Mouse (Mus musculus): ENCODE measurements at regions not wholly inside any gene's neighbourhood (a gene's known extent, or its start where the extent isn't known, plus 50 kb on each side); places are given as distances from the start of the nearest gene placed in this dataset.

- Histone ChIP-seq H3K36me3 (ENCODE audit: control insufficient read depth, insufficient read depth, low read length) (no peaks in the 10 kb centered on the region), H3K4me1 (ENCODE audit: control insufficient read depth in 2 of 2, insufficient read depth in 2 of 2, low read length in 2 of 2) (peaks cover 3 to 6% of the 10 kb centered on the region in 2 experiments; a peak in 2 of 4 replicates), H3K4me3 (ENCODE audit: control insufficient read depth in 1 of 2, insufficient read depth in 1 of 2, low read depth in 1 of 2, low read length in 2 of 2) (no peak overlapping the region), H3K9ac (ENCODE audit: low read length) (no peak overlapping the region), H3K27me3 (ENCODE audit: control insufficient read depth, insufficient read depth, low read length) (no peaks in the 10 kb centered on the region), H3K4me2 (ENCODE audit: low read length) (no peak overlapping the region), H3K27ac (replicated peaks in 1 of 2; ENCODE audit: control insufficient read depth in 1 of 2, insufficient read depth in 1 of 2, low read depth in 2 of 2, low read length in 2 of 2) (no peak overlapping the region), H3K9me3 (ENCODE audit: control insufficient read depth, low read length) (no peaks in the 10 kb centered on the region)
- ATAC-seq (ENCODE audit: insufficient number of reproducible peaks, insufficient read depth, low FRiP score, low read depth), result peak; percentile 26; the same call in 1 of the 2 replicates
- WGBS, result 20% methylated on average over 4 of the region's 4 CpGs
Observed at GRCm38 (mm10) chr14:19665756-19666155, 63.4 kb upstream of the Gm5458 start.

DNA sequence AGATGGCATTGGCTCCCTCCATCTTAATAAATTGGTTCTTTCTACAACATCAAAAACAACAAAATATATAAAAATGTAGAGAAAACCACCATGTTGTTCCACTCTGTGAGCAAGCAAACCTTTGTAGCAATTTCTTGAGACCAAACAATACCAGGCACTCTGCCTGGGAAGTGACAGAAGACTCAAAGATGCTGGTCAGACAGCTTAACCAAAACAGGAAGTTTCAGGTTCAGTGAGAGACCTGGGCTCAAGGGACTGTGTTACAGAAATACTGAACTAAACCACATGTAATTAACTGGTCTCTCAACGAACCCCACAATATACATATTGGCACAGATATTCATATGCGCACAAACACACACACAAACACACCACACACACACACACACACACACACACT, 71.7 kb upstream of the Gm5458 start:
- ATAC-seq (ENCODE audit: insufficient number of reproducible peaks, insufficient read depth, low FRiP score, low read depth), result no peak
- no peaks in the 10 kb centered on the region for H3K27me3 ChIP-seq (ENCODE audit: control insufficient read depth, insufficient read depth, low read length)
- WGBS, result 72% methylated on average over 2 of the region's 2 CpGs

GRCm38 (mm10) chr14:19688426-19688825, 62.6 kb upstream of the Nid2 start:
- H3K36me3 ChIP-seq (ENCODE audit: control insufficient read depth, insufficient read depth, low read length), result no peaks in the 10 kb centered on the region
- no peaks in the 10 kb centered on the region for H3K9me3 ChIP-seq (ENCODE audit: control insufficient read depth, low read length)
- no peak for ATAC-seq (ENCODE audit: insufficient number of reproducible peaks, insufficient read depth, low FRiP score, low read depth)
- no peak overlapping the region for H3K4me2 ChIP-seq (ENCODE audit: low read length)
- H3K27ac ChIP-seq (replicated peaks in 1 of 2; ENCODE audit: control insufficient read depth in 1 of 2, insufficient read depth in 1 of 2, low read depth in 2 of 2, low read length in 2 of 2), result no peak overlapping the region
- no peak overlapping the region for H3K4me3 ChIP-seq (ENCODE audit: control insufficient read depth in 1 of 2, insufficient read depth in 1 of 2, low read depth in 1 of 2, low read length in 2 of 2)
- H3K9ac ChIP-seq (ENCODE audit: low read length), result no peak overlapping the region
- no peaks in the 10 kb centered on the region for H3K4me1 ChIP-seq (ENCODE audit: control insufficient read depth in 2 of 2, insufficient read depth in 2 of 2, low read length in 2 of 2)
- H3K27me3 ChIP-seq (ENCODE audit: control insufficient read depth, insufficient read depth, low read length), result no peaks in the 10 kb centered on the region

More for the DNA sequence above, 71.7 kb upstream of the Gm5458 start:
- H3K9ac ChIP-seq (ENCODE audit: low read length), result no peak overlapping the region
- H3K36me3 ChIP-seq (ENCODE audit: control insufficient read depth, insufficient read depth, low read length), result no peaks in the 10 kb centered on the region
- no peak overlapping the region for H3K27ac ChIP-seq (replicated peaks in 1 of 2; ENCODE audit: control insufficient read depth in 1 of 2, insufficient read depth in 1 of 2, low read depth in 2 of 2, low read length in 2 of 2)
- no peak overlapping the region for H3K4me3 ChIP-seq (ENCODE audit: control insufficient read depth in 1 of 2, insufficient read depth in 1 of 2, low read depth in 1 of 2, low read length in 2 of 2)
- no peaks in the 10 kb centered on the region for H3K9me3 ChIP-seq (ENCODE audit: control insufficient read depth, low read length)
- H3K4me1 ChIP-seq (ENCODE audit: control insufficient read depth in 2 of 2, insufficient read depth in 2 of 2, low read length in 2 of 2), result no peaks in the 10 kb centered on the region
- no peak overlapping the region for H3K4me2 ChIP-seq (ENCODE audit: low read length)

GRCm38 (mm10) chr14:19693606-19694005, 57.5 kb upstream of the Nid2 start:
- Histone ChIP-seq H3K9ac (ENCODE audit: low read length) (no peak overlapping the region), H3K4me1 (ENCODE audit: control insufficient read depth in 2 of 2, insufficient read depth in 2 of 2, low read length in 2 of 2) (0 out of 4 replicates have a peak, but pooled peaks cover 0 to 2% of the 10 kb centered on the region in 2 experiments), H3K27me3 (ENCODE audit: control insufficient read depth, insufficient read depth, low read length) (no peaks in the 10 kb centered on the region), H3K4me2 (ENCODE audit: low read length) (no peak overlapping the region), H3K4me3 (ENCODE audit: control insufficient read depth in 1 of 2, insufficient read depth in 1 of 2, low read depth in 1 of 2, low read length in 2 of 2) (no peak overlapping the region), H3K36me3 (ENCODE audit: control insufficient read depth, insufficient read depth, low read length) (no peaks in the 10 kb centered on the region), H3K27ac (replicated peaks in 1 of 2; ENCODE audit: control insufficient read depth in 1 of 2, insufficient read depth in 1 of 2, low read depth in 2 of 2, low read length in 2 of 2) (no peak overlapping the region), H3K9me3 (ENCODE audit: control insufficient read depth, low read length) (no peaks in the 10 kb centered on the region)
- 32% methylated on average over 2 of the region's 2 CpGs for WGBS
- ATAC-seq (ENCODE audit: insufficient number of reproducible peaks, insufficient read depth, low FRiP score, low read depth), result no peak

DNA sequence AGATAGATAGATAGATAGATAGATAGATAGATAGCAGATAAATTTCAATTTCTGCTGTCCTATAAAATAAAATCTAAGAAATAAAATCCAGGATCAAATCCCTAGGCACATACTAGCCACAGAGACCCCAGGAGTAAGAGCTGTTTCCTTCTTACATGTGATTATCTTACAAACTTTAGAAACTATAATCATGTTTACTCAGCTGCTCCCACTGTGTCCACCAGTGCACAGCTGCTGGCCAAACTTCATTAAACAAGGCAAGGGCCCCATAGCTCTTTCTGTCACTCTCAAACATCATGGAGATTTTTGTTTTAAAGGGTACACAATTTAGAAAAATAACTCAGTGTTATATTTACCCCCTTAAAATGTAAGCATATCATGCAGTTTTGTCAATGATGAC, 56.8 kb upstream of the Nid2 start:
- Histone ChIP-seq H3K27me3 (ENCODE audit: control insufficient read depth, insufficient read depth, low read length) (no peaks in the 10 kb centered on the region), H3K9me3 (ENCODE audit: control insufficient read depth, low read length) (no peaks in the 10 kb centered on the region), H3K27ac (replicated peaks in 1 of 2; ENCODE audit: control insufficient read depth in 1 of 2, insufficient read depth in 1 of 2, low read depth in 2 of 2, low read length in 2 of 2) (no peak overlapping the region), H3K4me1 (ENCODE audit: control insufficient read depth in 2 of 2, insufficient read depth in 2 of 2, low read length in 2 of 2) (0 out of 4 replicates have a peak, but pooled peaks cover 0 to 2% of the 10 kb centered on the region in 2 experiments), H3K9ac (ENCODE audit: low read length) (no peak overlapping the region), H3K36me3 (ENCODE audit: control insufficient read depth, insufficient read depth, low read length) (no peaks in the 10 kb centered on the region), H3K4me2 (ENCODE audit: low read length) (no peak overlapping the region), H3K4me3 (ENCODE audit: control insufficient read depth in 1 of 2, insufficient read depth in 1 of 2, low read depth in 1 of 2, low read length in 2 of 2) (no peak overlapping the region)
- ATAC-seq (ENCODE audit: insufficient number of reproducible peaks, insufficient read depth, low FRiP score, low read depth), result no peak

DNA sequence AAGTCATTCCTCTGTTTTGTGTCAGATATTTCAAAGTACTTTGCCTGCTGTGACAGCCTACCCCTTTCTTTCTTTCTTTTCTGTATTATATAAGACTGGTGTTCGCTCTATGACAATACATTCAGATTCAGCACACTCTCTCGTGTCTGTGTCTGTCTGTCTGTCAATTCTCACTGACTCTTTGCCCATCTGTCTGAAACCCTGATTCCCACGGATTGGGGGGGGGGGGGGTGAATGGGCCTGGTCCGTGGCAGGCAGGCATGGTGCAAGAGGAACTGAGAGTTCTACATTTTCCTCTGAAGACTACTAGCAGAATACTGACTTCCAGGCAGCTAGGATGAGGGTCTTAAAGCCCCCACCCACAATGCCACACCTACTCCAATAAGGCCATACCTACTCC, 51.6 kb upstream of the Nid2 start:
- no peaks in the 10 kb centered on the region for H3K36me3 ChIP-seq (ENCODE audit: control insufficient read depth, insufficient read depth, low read length)
- no peaks in the 10 kb centered on the region for H3K9me3 ChIP-seq (ENCODE audit: control insufficient read depth, low read length)
- H3K4me1 ChIP-seq (ENCODE audit: control insufficient read depth in 2 of 2, insufficient read depth in 2 of 2, low read length in 2 of 2), result peaks cover 0 to 5% of the 10 kb centered on the region in 2 experiments; a peak in 1 of 4 replicates
- no peaks in the 10 kb centered on the region for H3K27me3 ChIP-seq (ENCODE audit: control insufficient read depth, insufficient read depth, low read length)
- no peak for ATAC-seq (ENCODE audit: insufficient number of reproducible peaks, insufficient read depth, low FRiP score, low read depth)
- H3K9ac ChIP-seq (ENCODE audit: low read length), result no peak overlapping the region
- no peak overlapping the region for H3K27ac ChIP-seq (replicated peaks in 1 of 2; ENCODE audit: control insufficient read depth in 1 of 2, insufficient read depth in 1 of 2, low read depth in 2 of 2, low read length in 2 of 2)
- 69% methylated on average over 4 of the region's 4 CpGs for WGBS
- no peak overlapping the region for H3K4me2 ChIP-seq (ENCODE audit: low read length)
- H3K4me3 ChIP-seq (ENCODE audit: control insufficient read depth in 1 of 2, insufficient read depth in 1 of 2, low read depth in 1 of 2, low read length in 2 of 2), result no peak overlapping the region

All from heart, embryonic 14.5 days (tissue).